Mouse (Mus musculus) adrenal gland, postnatal 36 days (tissue): ENCODE measurements around the gene Ganab. TPM values are rescaled to one million over a fixed set of nuclear protein-coding genes. Genes with fewer than 3 reads are reported as not detected.

ENCODE experiments used
- microRNA-seq: library from miRNA; unstranded; fragments of <30 nt; microRNA quantifications from one replicate; pipeline ENCODE4 v1.2.0, GENCODE M21; 2021
- total RNA-seq, 2 experiments: library from RNA; stranded (reverse); gene quantifications; 2 replicates each; pipeline ENCODE4 v1.2.3; 2021

Ganab gene
- total RNA-seq, 2 experiments from 2014 or later: 190 to 201 TPM

Small RNAs within 50 kb of the gene (microRNA-seq; reads per million reads assigned to microRNA genes)
- gene Mir5136: not detected

Other genes starting within 250 kb of the Ganab start
- gene Chrm1, start 234.3 kb upstream of the Ganab start, total RNA-seq: 1 to 10 TPM; 1.3 TPM
- gene Slc3a2, start 174.7 kb upstream of the Ganab start, total RNA-seq: 100 to 1,000 TPM; 354 to 445 TPM
- 10 to 100 TPM; 52.3 to 71.2 TPM for gene Wdr74, start 162.2 kb upstream of the Ganab start, total RNA-seq
- gene 1700092M07Rik, start 157.4 kb upstream of the Ganab start, total RNA-seq: 1 to 10 TPM in 1 of 2 experiments, under 1 TPM in 1; 0.82 to 1.0 TPM
- gene Stx5a, start 156.7 kb upstream of the Ganab start, total RNA-seq: 10 to 100 TPM; 83.6 to 92.9 TPM
- 100 to 1,000 TPM in 1 of 2 experiments, 10 to 100 TPM in 1; 94.7 to 144 TPM for gene Nxf1, start 141.0 kb upstream of the Ganab start, total RNA-seq
- 100 to 1,000 TPM; 113 to 127 TPM for gene Tmem223, start 127.1 kb upstream of the Ganab start, total RNA-seq
- gene Tmem179b, start 123.6 kb upstream of the Ganab start, total RNA-seq: 10 to 100 TPM; 44.8 to 69.2 TPM
- 10 to 100 TPM; 11.2 to 16.7 TPM for gene Taf6l, start 111.7 kb upstream of the Ganab start, total RNA-seq
- gene Polr2g, start 99.5 kb upstream of the Ganab start, total RNA-seq: 10 to 100 TPM; 90.5 to 98.5 TPM
- 1 to 10 TPM; 2.0 to 2.9 TPM for gene Zbtb3, start 95.5 kb upstream of the Ganab start, total RNA-seq
- gene Ttc9c, start 78.7 kb upstream of the Ganab start, total RNA-seq: 10 to 100 TPM; 31.7 to 32.2 TPM
- 10 to 100 TPM; 61.8 to 67.6 TPM for gene Hnrnpul2, start 78.1 kb upstream of the Ganab start, total RNA-seq
- 1 to 10 TPM in 1 of 2 experiments, not detected in 1; 1.7 TPM for gene AC129217.1, start 68.3 kb upstream of the Ganab start, total RNA-seq
- 100 to 1,000 TPM; 132 to 176 TPM for gene Bscl2, start 60.6 kb upstream of the Ganab start, total RNA-seq
- 1 to 10 TPM; 5.2 to 5.4 TPM for gene Gng3, start 58.9 kb upstream of the Ganab start, total RNA-seq
- gene Lrrn4cl, start 47.3 kb upstream of the Ganab start, total RNA-seq: 1 to 10 TPM; 4.2 to 4.5 TPM
- 100 to 1,000 TPM; 177 to 218 TPM for gene Ubxn1, start 26.6 kb upstream of the Ganab start, total RNA-seq
- gene Uqcc3, start 17.1 kb upstream of the Ganab start, total RNA-seq: 10 to 100 TPM; 49.9 to 79.8 TPM
- 10 to 100 TPM in 1 of 2 experiments, 1 to 10 TPM in 1; 5.3 to 17.6 TPM for gene Lbhd1, start 14.3 kb upstream of the Ganab start, total RNA-seq
- gene Gm49403, start 14.1 kb upstream of the Ganab start, total RNA-seq: not detected
- 10 to 100 TPM; 49.6 to 50.3 TPM for gene 1810009A15Rik, start 9.2 kb upstream of the Ganab start, total RNA-seq
- 1 to 10 TPM; 1.0 to 4.2 TPM for gene Gm49416, start 9.1 kb upstream of the Ganab start, total RNA-seq
- 10 to 100 TPM; 23.7 to 25.8 TPM for gene Ints5, start 5.1 kb upstream of the Ganab start, total RNA-seq
- gene B3gat3, start 22.3 kb downstream of the Ganab start, total RNA-seq: 10 to 100 TPM; 56.3 to 66.1 TPM
- gene Rom1, start 31.3 kb downstream of the Ganab start, total RNA-seq: 10 to 100 TPM; 38.7 to 61.5 TPM
- 10 to 100 TPM; 46.9 to 59.1 TPM for gene Eml3, start 31.5 kb downstream of the Ganab start, total RNA-seq
- 10 to 100 TPM; 88.0 to 88.6 TPM for gene Mta2, start 43.8 kb downstream of the Ganab start, total RNA-seq
- 10 to 100 TPM; 20.7 to 24.4 TPM for gene Tut1, start 55.8 kb downstream of the Ganab start, total RNA-seq
- 100 to 1,000 TPM; 331 to 363 TPM for gene Eef1g, start 69.0 kb downstream of the Ganab start, total RNA-seq
- 100 to 1,000 TPM; 114 to 197 TPM for gene Ahnak, start 91.2 kb downstream of the Ganab start, total RNA-seq
- gene Scgb1a1, start 189.9 kb downstream of the Ganab start, total RNA-seq: not detected
- gene Asrgl1, start 237.6 kb downstream of the Ganab start, total RNA-seq: 10 to 100 TPM; 10.7 to 11.7 TPM